Mouse (Mus musculus) myocyte (in vitro differentiated cells): Measurements from ENCODE around the gene Rsc1a1. TPM values are rescaled to one million over a fixed set of nuclear protein-coding genes. Genes with fewer than 3 reads are reported as not detected.

Experiments
- H3K27me3 ChIP-seq: one replicate; pipeline ENCODE4 v1.6.1; 2011; ENCODE audit not compliant: control insufficient read depth, insufficient read depth, insufficient read length
- H3K36me3 ChIP-seq: one replicate; pipeline ENCODE4 v1.6.1; 2011; ENCODE audit not compliant: control insufficient read depth, insufficient read depth
- H3K4me2 ChIP-seq: one replicate; pipeline ENCODE4 v1.6.1; 2011; ENCODE audit warnings: low read depth, control low read depth
- H3K4me3 ChIP-seq: one replicate; pipeline ENCODE4 v1.5.1; 2011; ENCODE audit warnings: mild to moderate bottlenecking, control low read depth, moderate library complexity
- H3K79me2 ChIP-seq: one replicate; pipeline ENCODE4 v1.6.1; 2011; ENCODE audit not compliant: control insufficient read depth, insufficient read depth
- H3ac ChIP-seq: one replicate; pipeline ENCODE4 v1.6.1; 2011; ENCODE audit not compliant: control insufficient read depth, insufficient read length
- CEBPB ChIP-seq: IDR thresholded peaks from 2 replicates; pipeline ENCODE4 v1.6.1; 2011; ENCODE audit warnings: mild to moderate bottlenecking, moderate library complexity; ENCODE audit not compliant: poor library complexity, insufficient read depth, severe bottlenecking
- E2F4 ChIP-seq: IDR thresholded peaks from one replicate; pipeline ENCODE4 v1.6.1; 2011; ENCODE audit warnings: mild to moderate bottlenecking, control low read depth, moderate library complexity; ENCODE audit not compliant: insufficient read depth
- MAX ChIP-seq: IDR thresholded peaks from one replicate; pipeline ENCODE4 v1.6.1; 2011; ENCODE audit warnings: low read depth, mild to moderate bottlenecking, control low read depth
- MYOD1 ChIP-seq, 3 experiments: IDR thresholded peaks; one replicate each; pipeline ENCODE4 v1.6.1; 2011; ENCODE audit warnings: control low read depth in 2 of 3, low read depth in 2 of 3, mild to moderate bottlenecking in 2 of 3, moderate library complexity in 1 of 3; ENCODE audit not compliant: insufficient read length in 2 of 3, control insufficient read depth in 1 of 3
- MYOG ChIP-seq, 3 experiments: IDR thresholded peaks; one replicate each; pipeline ENCODE4 v1.6.1; 2011; ENCODE audit warnings: control low read depth in 2 of 3, low read depth in 2 of 3, mild to moderate bottlenecking in 2 of 3; ENCODE audit not compliant: insufficient read length in 2 of 3, control insufficient read depth in 1 of 3, insufficient read depth in 1 of 3
- POLR2A ChIP-seq: IDR thresholded peaks from one replicate; pipeline ENCODE4 v1.6.1; 2011; ENCODE audit warnings: low read depth, mild to moderate bottlenecking, control low read depth, moderate library complexity; ENCODE audit not compliant: insufficient read length
- POLR2AphosphoS2 ChIP-seq: IDR thresholded peaks from one replicate; pipeline ENCODE4 v1.6.1; 2011; ENCODE audit warnings: low read depth, control low read depth; ENCODE audit not compliant: insufficient read length
- REST ChIP-seq: IDR thresholded peaks from one replicate; pipeline ENCODE4 v1.6.1; 2011; ENCODE audit warnings: mild to moderate bottlenecking, control low read depth, moderate library complexity; ENCODE audit not compliant: insufficient read depth, insufficient read length
- SRF ChIP-seq: IDR thresholded peaks from one replicate; pipeline ENCODE4 v1.6.1; 2011; ENCODE audit warnings: low read depth; ENCODE audit not compliant: control insufficient read depth, insufficient read length
- TCF12 ChIP-seq: IDR thresholded peaks from one replicate; pipeline ENCODE4 v1.6.1; 2011; ENCODE audit warnings: mild to moderate bottlenecking, control low read depth; ENCODE audit not compliant: poor library complexity, insufficient read depth, severe bottlenecking
- TCF3 ChIP-seq: IDR thresholded peaks from one replicate; pipeline ENCODE4 v1.6.1; 2011; ENCODE audit warnings: low read depth, control low read depth; ENCODE audit not compliant: insufficient read length
- USF1 ChIP-seq: IDR thresholded peaks from one replicate; pipeline ENCODE4 v1.6.1; 2011; ENCODE audit warnings: low read depth, mild to moderate bottlenecking, control low read depth, moderate library complexity
- polyA plus RNA-seq: library from polyadenylated mRNA; unstranded; fragments of >200 nt; fragmentation: generic; extraction: Trizol; gene quantifications from one replicate; pipeline ENCODE4 v1.2.1, GENCODE M21; 2012; ENCODE audit warnings: missing spikeins

Gene Rsc1a1
- polyA plus RNA-seq, 1 experiment = 5.8 TPM

GRCm38 (mm10) chr4:141729266-141729665 is 43.9 kb upstream of the Rsc1a1 start:
- no peak for TF ChIP-seq REST
- TF ChIP-seq TCF3 = no peak
- TF ChIP-seq CEBPB = no peak
- no peak for TF ChIP-seq TCF12
- no peak for TF ChIP-seq USF1
- TF ChIP-seq POLR2AphosphoS2 = no peak
- TF ChIP-seq MYOD1 (IDR thresholded peaks at IDR 0.05; ENCODE audit: control insufficient read depth in 1 of 3, insufficient read length in 2 of 3, low read depth in 2 of 3) = no peak
- TF ChIP-seq E2F4 = no peak
- no peak for TF ChIP-seq SRF
- Histone ChIP-seq H3K4me2 (no peak overlapping the region), H3K4me3 (no peak overlapping the region), H3K36me3 (no peaks in the 10 kb centered on the region), H3ac (no peak overlapping the region), H3K27me3 (no peaks in the 10 kb centered on the region), H3K79me2 (no peaks in the 10 kb centered on the region)

- Histone ChIP-seq H3K27me3 (no peaks in the 10 kb centered on the region), H3K36me3 (peaks cover 1% of the 10 kb centered on the region), H3K4me3 (no peak overlapping the region), H3ac (no peak overlapping the region), H3K79me2 (peaks cover 21% of the 10 kb centered on the region), H3K4me2 (no peak overlapping the region)
- TF ChIP-seq MAX (no peak), MYOG (IDR thresholded peaks at IDR 0.05; ENCODE audit: control insufficient read depth in 1 of 3, insufficient read depth in 1 of 3, insufficient read length in 2 of 3, low read depth in 2 of 3) (no peak), TCF3 (no peak), TCF12 (no peak), REST (no peak), USF1 (no peak), MYOD1 (IDR thresholded peaks at IDR 0.05; ENCODE audit: control insufficient read depth in 1 of 3, insufficient read length in 2 of 3, low read depth in 2 of 3) (no peak), SRF (no peak), E2F4 (no peak), POLR2A (no peak), POLR2AphosphoS2 (no peak), CEBPB (no peak)
Measured at GRCm38 (mm10) chr4:141725738-141726137, 40.3 kb upstream of the Rsc1a1 start.

GRCm38 (mm10) chr4:141725277-141725676 is 39.9 kb upstream of the Rsc1a1 start:
- Histone ChIP-seq H3K36me3 (peaks cover 6% of the 10 kb centered on the region), H3K4me2 (no peak overlapping the region), H3K79me2 (peaks cover 25% of the 10 kb centered on the region), H3K27me3 (no peaks in the 10 kb centered on the region), H3K4me3 (no peak overlapping the region), H3ac (no peak overlapping the region)
- TF ChIP-seq MYOD1 (IDR thresholded peaks at IDR 0.05; ENCODE audit: control insufficient read depth in 1 of 3, insufficient read length in 2 of 3, low read depth in 2 of 3) (no peak), E2F4 (no peak), MYOG (IDR thresholded peaks at IDR 0.05; ENCODE audit: control insufficient read depth in 1 of 3, insufficient read depth in 1 of 3, insufficient read length in 2 of 3, low read depth in 2 of 3) (no peak), TCF3 (no peak), USF1 (no peak), POLR2AphosphoS2 (no peak), REST (no peak), POLR2A (no peak), CEBPB (no peak), SRF (no peak), MAX (no peak), TCF12 (no peak)

GRCm38 (mm10) chr4:141724594-141724993 is 39.2 kb upstream of the Rsc1a1 start:
- no peaks in the 10 kb centered on the region for H3K27me3 ChIP-seq
- TF ChIP-seq REST = no peak
- no peak for TF ChIP-seq MAX
- TF ChIP-seq SRF = no peak
- no peak overlapping the region for H3K4me2 ChIP-seq
- no peak overlapping the region for H3K4me3 ChIP-seq
- H3K36me3 ChIP-seq = peaks cover 10% of the 10 kb centered on the region
- no peak overlapping the region for H3ac ChIP-seq
- H3K79me2 ChIP-seq = peaks cover 32% of the 10 kb centered on the region

GRCm38 (mm10) chr4:141723673-141724068 is 38.3 kb upstream of the Rsc1a1 start:
- Histone ChIP-seq H3K36me3 (peaks cover 10% of the 10 kb centered on the region), H3K79me2 (peaks cover 41% of the 10 kb centered on the region), H3ac (peak overlapping the region; percentile 96), H3K4me3 (peak overlapping the region; percentile 62), H3K27me3 (no peaks in the 10 kb centered on the region), H3K4me2 (peak overlapping the region; percentile 96)
- TF ChIP-seq TCF3 = no peak
- TF ChIP-seq MYOD1 (IDR thresholded peaks at IDR 0.05; ENCODE audit: control insufficient read depth in 1 of 3, insufficient read length in 2 of 3, low read depth in 2 of 3) = no peak
- no peak for TF ChIP-seq MAX
- no peak for TF ChIP-seq SRF
- no peak for TF ChIP-seq REST
- no peak for TF ChIP-seq E2F4
- TF ChIP-seq CEBPB = no peak
- no peak for TF ChIP-seq POLR2AphosphoS2
- TF ChIP-seq USF1 = no peak
- no peak for TF ChIP-seq MYOG (IDR thresholded peaks at IDR 0.05; ENCODE audit: control insufficient read depth in 1 of 3, insufficient read depth in 1 of 3, insufficient read length in 2 of 3, low read depth in 2 of 3)
- TF ChIP-seq TCF12 = no peak
- TF ChIP-seq POLR2A = no peak
